Mouse (Mus musculus): Measurements from ENCODE around the gene Prss32.

- TF ChIP-seq CTCF (IDR thresholded peaks at IDR 0.05; ENCODE audit: control insufficient read depth, insufficient read depth, insufficient replicate concordance, low read depth, low read length), result no peak
- no peak for TF ChIP-seq POLR2A (IDR thresholded peaks at IDR 0.05; ENCODE audit: control insufficient read depth, low read depth, low read length)
Observed at GRCm38 (mm10) chr17:23818579-23818978, 25.1 kb upstream of the Prss32 start.

Data from testis, adult 2 months (tissue).